ENCODE assay signal across 8 mouse cellular contexts in genomic region chr9:44109360-44110095, GRCm38 (mm10). TPM values are rescaled to one million over a fixed set of nuclear protein-coding genes. Genes with fewer than 3 reads are reported as not detected.
DNase-seq lines count a peak whose midpoint lies in the region; ATAC-seq and TF ChIP-seq lines count a peak whose summit lies in the region.

No protein-coding gene starts in this region.

- peak; percentile 86 for TF ChIP-seq CTCF in intestine, postnatal 0 days (IDR thresholded peaks at IDR 0.05; ENCODE audit: low read depth)

- H3K9ac ChIP-seq in intestine, postnatal 0 days (ENCODE audit: low read depth, low read length), result no peak overlapping the region
- H3K9ac ChIP-seq in limb, embryonic 15.5 days, result 0 out of 2 replicates have a peak overlapping the region, but pooled peaks have one; percentile 1
- H3K9ac ChIP-seq in stomach, embryonic 16.5 days (ENCODE audit: low read length), result peak overlapping the region; percentile 54

- no peak overlapping the region for H3K27ac ChIP-seq in intestine, postnatal 0 days (ENCODE audit: low read depth, low read length)
- 0 out of 2 replicates have a peak overlapping the region, but pooled peaks have one; percentile 59 for H3K27ac ChIP-seq in limb, embryonic 15.5 days
- peak overlapping the region; percentile 41; the same call in 1 of the 2 replicates for H3K27ac ChIP-seq in stomach, embryonic 16.5 days (ENCODE audit: low read length)

- no peaks in the 10 kb centered on the region for H3K27me3 ChIP-seq in intestine, postnatal 0 days (replicated peaks; ENCODE audit: control insufficient read depth, insufficient read depth, low read length)
- H3K27me3 ChIP-seq in limb, embryonic 15.5 days, result no peaks in the 10 kb centered on the region
- no peaks in the 10 kb centered on the region for H3K27me3 ChIP-seq in stomach, embryonic 16.5 days (ENCODE audit: control insufficient read depth, insufficient read depth, low read length)

- H3K36me3 ChIP-seq in intestine, postnatal 0 days (ENCODE audit: control insufficient read depth, insufficient read depth), result peaks cover 5% of the 10 kb centered on the region; the same call in 1 of the 2 replicates
- H3K36me3 ChIP-seq in limb, embryonic 15.5 days, result peaks cover 21% of the 10 kb centered on the region; the same call in 1 of the 2 replicates
- peaks cover 5% of the 10 kb centered on the region; the same call in 1 of the 2 replicates for H3K36me3 ChIP-seq in stomach, embryonic 16.5 days (ENCODE audit: control insufficient read depth, insufficient read depth, low read length)

- H3K9me3 ChIP-seq in intestine, postnatal 0 days (ENCODE audit: control insufficient read depth), result no peaks in the 10 kb centered on the region
- H3K9me3 ChIP-seq in limb, embryonic 15.5 days, result no peaks in the 10 kb centered on the region
- H3K9me3 ChIP-seq in stomach, embryonic 16.5 days (replicated peaks; ENCODE audit: control insufficient read depth, low read length), result no peaks in the 10 kb centered on the region

- ATAC-seq in intestine, postnatal 0 days, result no peak
- ATAC-seq in limb, embryonic 15.5 days (ENCODE audit: insufficient number of reproducible peaks, low FRiP score, low TSS enrichment, low read depth), result no peak
- ATAC-seq in monocyte, adult 5-6 weeks (replicated peaks; ENCODE audit: insufficient number of reproducible peaks, low FRiP score, low TSS enrichment, poor library complexity, severe bottlenecking), result peak; percentile 23; the same call in 1 of the 2 replicates
- ATAC-seq in stomach, embryonic 16.5 days (ENCODE audit: insufficient read depth, low FRiP score), result no peak

- no peaks in the 10 kb centered on the region for H3K4me1 ChIP-seq in intestine, postnatal 0 days (replicated peaks; ENCODE audit: control insufficient read depth, insufficient read depth, low read length)
- H3K4me1 ChIP-seq in limb, embryonic 15.5 days, result peaks cover 57% of the 10 kb centered on the region
- H3K4me1 ChIP-seq in stomach, embryonic 16.5 days (ENCODE audit: control insufficient read depth, insufficient read depth, low read length), result peaks cover 39% of the 10 kb centered on the region

- peak overlapping the region; percentile 33 for H3K4me2 ChIP-seq in intestine, postnatal 0 days (replicated peaks; ENCODE audit: low read depth)
- peak overlapping the region; percentile 44 for H3K4me2 ChIP-seq in limb, embryonic 15.5 days
- H3K4me2 ChIP-seq in stomach, embryonic 16.5 days (ENCODE audit: low read depth, low read length), result peak overlapping the region; percentile 43

- peak; percentile 75 for DNase-seq in urinary bladder, postnatal 14 days (ENCODE audit: low spot score)
- no peak for DNase-seq in urinary bladder, adult 2 months (ENCODE audit: low spot score)
- DNase-seq in cerebellum, postnatal 4 days (ENCODE audit: low spot score in 2 of 2), result peak; percentile 72 to 86
- DNase-seq in gastrocnemius, postnatal 36 days, result peak; percentile 58 to 73

- intact Hi-C loops in gastrocnemius, postnatal 36 days (cut with DNase I), result no loop called here

- no peak overlapping the region for H3K4me3 ChIP-seq in intestine, postnatal 0 days (ENCODE audit: low read depth, low read length)
- H3K4me3 ChIP-seq in limb, embryonic 15.5 days, result peak overlapping the region; percentile 22
- H3K4me3 ChIP-seq in stomach, embryonic 16.5 days (replicated peaks; ENCODE audit: low read length), result peak overlapping the region; percentile 29

- 23% methylated on average over 9 of the region's 9 CpGs for WGBS in intestine, postnatal 0 days
- 11% methylated on average over 9 of the region's 9 CpGs for WGBS in limb, embryonic 15.5 days
- 22% methylated on average over 9 of the region's 9 CpGs for WGBS in stomach, embryonic 16.5 days

RNA-seq across cellular contexts. Expression of gene C1qtnf5, which starts 2.5 kb away (rescaled TPM):
- polyA plus RNA-seq in urinary bladder, adult 2 months (2012; rRNA removed), result 27.2 and 31.4 TPM in 2 replicates
- total RNA-seq in gastrocnemius, postnatal 36 days (2021), result 1 to 10 TPM; 6.7 to 9.6 TPM
- polyA plus RNA-seq in intestine, postnatal 0 days (2015; fragmentation: Nextera tagmentation; extraction: Ambion mirVana), result 5.4 and 6.0 TPM in 2 replicates
- polyA plus RNA-seq in limb, embryonic 15.5 days (2015; fragmentation: Nextera tagmentation; extraction: Ambion mirVana), result 8.5 and 9.4 TPM in 2 replicates
- total RNA-seq in monocyte, adult 5-6 weeks (2017), result not detected in 3 replicates
- polyA plus RNA-seq in stomach, embryonic 16.5 days (2015; fragmentation: Nextera tagmentation; extraction: Ambion mirVana), result 2.4 and 2.5 TPM in 2 replicates

RNA-seq across cellular contexts. Expression of gene Gm49380, which starts 3.8 kb away (rescaled TPM):
- polyA plus RNA-seq in urinary bladder, adult 2 months (2012; rRNA removed), result 0.27 and 0.36 TPM in 2 replicates
- 1 to 10 TPM in 1 of 2 experiments, under 1 TPM in 1; 0.57 to 1.3 TPM for total RNA-seq in gastrocnemius, postnatal 36 days (2021)
- polyA plus RNA-seq in intestine, postnatal 0 days (2015; fragmentation: Nextera tagmentation; extraction: Ambion mirVana), result 0.05 TPM in 1 of 2 replicates, not detected in the other
- polyA plus RNA-seq in limb, embryonic 15.5 days (2015; fragmentation: Nextera tagmentation; extraction: Ambion mirVana), result 0.27 and 0.28 TPM in 2 replicates
- not detected in 3 replicates for total RNA-seq in monocyte, adult 5-6 weeks (2017)
- 0.19 and 0.21 TPM in 2 replicates for polyA plus RNA-seq in stomach, embryonic 16.5 days (2015; fragmentation: Nextera tagmentation; extraction: Ambion mirVana)

RNA-seq across cellular contexts. Expression of gene Rnf26, which starts 3.8 kb away (rescaled TPM):
- polyA plus RNA-seq in urinary bladder, adult 2 months (2012; rRNA removed), result 14.5 and 20.5 TPM in 2 replicates
- total RNA-seq in gastrocnemius, postnatal 36 days (2021), result 1 to 10 TPM; 2.1 to 3.6 TPM
- 18.4 and 18.8 TPM in 2 replicates for polyA plus RNA-seq in intestine, postnatal 0 days (2015; fragmentation: Nextera tagmentation; extraction: Ambion mirVana)
- 61.9 and 70.5 TPM in 2 replicates for polyA plus RNA-seq in limb, embryonic 15.5 days (2015; fragmentation: Nextera tagmentation; extraction: Ambion mirVana)
- total RNA-seq in monocyte, adult 5-6 weeks (2017), result 3.8 to 7.1 TPM (median 5.7 TPM) in 3 replicates
- 42.3 and 50.6 TPM in 2 replicates for polyA plus RNA-seq in stomach, embryonic 16.5 days (2015; fragmentation: Nextera tagmentation; extraction: Ambion mirVana)

RNA-seq across cellular contexts. Expression of gene Mfrp, which starts 8.0 kb away (rescaled TPM):
- polyA plus RNA-seq in urinary bladder, adult 2 months (2012; rRNA removed), result 0.13 and 0.21 TPM in 2 replicates
- not detected for total RNA-seq in gastrocnemius, postnatal 36 days (2021)
- polyA plus RNA-seq in intestine, postnatal 0 days (2015; fragmentation: Nextera tagmentation; extraction: Ambion mirVana), result 0.05 TPM in 1 of 2 replicates, not detected in the other
- 0.10 and 0.20 TPM in 2 replicates for polyA plus RNA-seq in limb, embryonic 15.5 days (2015; fragmentation: Nextera tagmentation; extraction: Ambion mirVana)
- total RNA-seq in monocyte, adult 5-6 weeks (2017), result not detected in 3 replicates
- polyA plus RNA-seq in stomach, embryonic 16.5 days (2015; fragmentation: Nextera tagmentation; extraction: Ambion mirVana), result 0.08 and 0.20 TPM in 2 replicates

RNA-seq across cellular contexts. Expression of gene Mcam, which starts 24.7 kb away (rescaled TPM):
- polyA plus RNA-seq in urinary bladder, adult 2 months (2012; rRNA removed), result 182 and 219 TPM in 2 replicates
- 10 to 100 TPM; 24.2 to 31.2 TPM for total RNA-seq in gastrocnemius, postnatal 36 days (2021)
- polyA plus RNA-seq in intestine, postnatal 0 days (2015; fragmentation: Nextera tagmentation; extraction: Ambion mirVana), result 31.5 and 34.0 TPM in 2 replicates
- 41.5 and 47.3 TPM in 2 replicates for polyA plus RNA-seq in limb, embryonic 15.5 days (2015; fragmentation: Nextera tagmentation; extraction: Ambion mirVana)
- total RNA-seq in monocyte, adult 5-6 weeks (2017), result 13.5 to 48.9 TPM (median 15.1 TPM) in 3 replicates
- 53.6 and 56.9 TPM in 2 replicates for polyA plus RNA-seq in stomach, embryonic 16.5 days (2015; fragmentation: Nextera tagmentation; extraction: Ambion mirVana)
